Mouse (Mus musculus) CH12.LX (cell line): ENCODE measurements around the gene Vps37c.

Experiments
- CTCF ChIP-seq, 2 experiments: IDR thresholded peaks in 1 of 2; conservative IDR thresholded peaks in 1 of 2; 2 replicates each; pipeline ENCODE4 v1.5.1; 2011 to 2012; ENCODE audit warnings: low read depth in 2 of 2, low read length in 2 of 2, improper control_type of control experiment in 1 of 2, inconsistent platforms in 1 of 2, mild to moderate bottlenecking in 1 of 2, moderate library complexity in 1 of 2
- EP300 ChIP-seq: IDR thresholded peaks from 2 replicates; pipeline ENCODE4 v1.6.1; 2011; ENCODE audit warnings: low read length, improper control_type of control experiment
- MAX ChIP-seq: IDR thresholded peaks from 2 replicates; pipeline ENCODE4 v1.6.1; 2011; ENCODE audit warnings: low read length, improper control_type of control experiment
- MXI1 ChIP-seq: IDR thresholded peaks from 2 replicates; pipeline ENCODE4 v1.6.1; 2011; ENCODE audit warnings: mild to moderate bottlenecking, low read depth, low read length, improper control_type of control experiment
- POLR2A ChIP-seq: IDR thresholded peaks from 2 replicates; pipeline ENCODE4 v1.6.1; 2011; ENCODE audit warnings: low read depth, mild to moderate bottlenecking, improper control_type of control experiment, low read length
- RCOR1 ChIP-seq: conservative IDR thresholded peaks from 2 replicates; pipeline ENCODE4 v1.6.1; 2012; ENCODE audit warnings: low read depth, mild to moderate bottlenecking, inconsistent platforms, low read length, improper control_type of control experiment
- TCF12 ChIP-seq: IDR thresholded peaks from 2 replicates; pipeline ENCODE4 v1.6.1; 2014; ENCODE audit warnings: low read depth, mild to moderate bottlenecking, inconsistent platforms, low read length, improper control_type of control experiment
- USF2 ChIP-seq: conservative IDR thresholded peaks from 2 replicates; pipeline ENCODE4 v1.6.1; 2011; ENCODE audit warnings: low read depth, low read length, improper control_type of control experiment
- ZMIZ1 ChIP-seq: IDR thresholded peaks from 2 replicates; pipeline ENCODE4 v1.6.1; 2012; ENCODE audit warnings: low read depth, mild to moderate bottlenecking, inconsistent platforms, low read length, improper control_type of control experiment

DNA sequence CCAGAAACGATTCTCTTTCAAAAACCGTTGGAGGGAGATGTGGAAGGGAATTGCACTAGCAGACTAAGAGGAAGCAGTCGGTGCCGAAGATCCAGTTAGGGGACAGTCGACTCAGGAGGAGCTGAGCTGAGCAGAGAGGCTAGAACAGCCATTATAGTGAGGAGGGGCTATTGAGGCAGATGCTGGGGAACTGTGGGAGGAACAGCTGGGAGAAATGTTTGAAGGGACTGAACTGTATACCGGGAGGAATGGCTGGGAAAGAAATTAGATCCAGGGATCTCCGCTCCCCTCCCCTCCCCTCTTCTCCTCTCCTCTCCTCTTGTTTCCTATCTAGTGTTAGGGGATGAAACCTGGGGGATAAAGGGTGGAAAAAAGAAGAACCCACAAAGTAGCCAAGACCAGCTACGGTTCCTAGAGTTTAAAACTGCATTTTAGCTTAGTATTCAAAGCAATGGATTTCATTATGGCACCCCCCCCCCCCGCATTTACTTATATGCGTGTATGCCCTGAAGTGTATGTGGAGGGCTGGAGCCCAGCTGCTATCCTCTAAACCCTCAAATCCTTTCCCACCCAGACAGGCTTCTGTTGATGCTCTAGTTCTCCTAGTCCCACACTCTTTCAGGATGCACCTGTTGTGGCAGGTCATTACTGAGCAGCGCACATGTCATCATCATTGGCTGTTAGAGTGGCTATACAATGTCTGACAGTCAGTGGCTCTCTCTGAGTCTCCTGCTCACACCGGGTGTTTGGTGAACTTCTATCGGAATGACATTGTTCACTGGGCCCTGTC lies 47.8 kb upstream of the Vps37c start:
- TF ChIP-seq CTCF (conservative IDR thresholded peaks at IDR 0.05 in 1 of 2, IDR thresholded peaks at IDR 0.05 in 1 of 2; ENCODE audit: low read depth in 2 of 2, low read length in 2 of 2) (no peak), MXI1 (no peak), TCF12 (no peak), MAX (no peak), ZMIZ1 (no peak), EP300 (no peak), POLR2A (no peak), USF2 (no peak), RCOR1 (no peak)
